Mouse (Mus musculus): ENCODE measurements around the gene Mc1r. TPM values are rescaled to one million over a fixed set of nuclear protein-coding genes. Genes with fewer than 3 reads are reported as not detected.

Gene Mc1r
- total RNA-seq (2021), result not detected
- polyA plus RNA-seq (2012; rRNA removed), result not detected in 2 replicates
- long read RNA-seq, result 0 reads

GRCm38 (mm10) chr8:123406786-123407185 lies at the start of gene Mc1r:
Mc1r (plus strand) TSS chr8:123407107.
- DNase-seq, result peak; percentile 66

DNA sequence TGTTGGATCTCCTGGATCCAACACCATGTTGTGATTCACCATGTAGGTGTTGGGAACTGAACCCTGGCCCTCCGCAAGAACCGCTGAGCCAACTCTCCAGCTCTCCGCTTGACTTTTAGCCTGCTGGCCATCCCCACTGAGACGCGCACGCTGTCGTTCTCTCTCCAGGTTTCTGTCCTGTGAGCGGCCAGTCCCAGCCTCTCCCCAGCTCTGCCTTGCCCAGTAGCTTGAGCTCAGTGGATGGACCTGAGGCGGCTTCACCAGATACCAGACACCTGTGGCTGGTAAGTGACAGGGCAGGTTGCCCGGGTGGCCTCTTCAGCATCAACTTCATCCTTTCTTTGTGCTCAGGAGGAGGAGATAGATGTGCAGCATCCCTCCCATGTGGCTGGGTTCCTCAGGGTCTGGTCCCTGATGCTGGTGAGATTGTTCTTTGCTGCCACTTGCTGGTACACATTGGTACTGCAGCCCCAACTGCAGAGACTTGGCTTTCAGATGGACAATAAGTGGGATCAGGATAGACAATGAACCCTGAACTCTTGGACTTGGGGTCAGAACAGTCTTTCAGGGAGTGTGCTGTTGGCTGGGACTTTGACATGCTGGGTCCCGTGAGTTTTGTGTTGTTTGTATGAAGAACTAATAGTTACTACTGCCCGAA lies 45.7 kb upstream of the Mc1r start:
- peak; percentile 68 for DNase-seq

- DNase-seq, result peak; percentile 96
These were observed 33.3 kb upstream of the Mc1r start, which contains the start of gene Tcf25 for GRCm38 (mm10) chr8:123373403-123374238. Tcf25 (plus strand) TSS chr8:123373753.

GRCm38 (mm10) chr8:123374239-123374578 lies 32.7 kb upstream of the Mc1r start:
- DNase-seq, result peak; percentile 95

DNA sequence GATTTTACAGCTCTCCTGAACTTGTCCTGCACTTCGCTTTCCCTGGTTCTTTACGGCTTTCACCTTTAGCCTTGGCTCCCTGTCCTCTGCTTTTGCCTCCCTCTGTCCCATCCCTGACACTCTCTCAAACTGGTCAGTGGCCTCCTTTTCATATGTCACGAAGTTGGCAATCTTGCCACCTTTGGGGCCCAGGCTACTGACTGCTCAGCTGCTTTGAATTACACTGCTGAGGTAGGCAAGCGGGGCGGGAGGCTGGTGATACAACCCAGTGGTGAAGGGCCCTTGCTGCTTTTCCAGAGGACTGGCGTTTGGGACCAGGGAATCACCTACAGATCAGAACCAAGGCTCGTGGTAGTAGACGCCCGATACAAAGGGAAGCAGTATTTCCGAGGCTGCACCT lies 31.2 kb upstream of the Mc1r start:
- no peak for DNase-seq

- no peak for DNase-seq
These were observed 30.8 kb upstream of the Mc1r start for GRCm38 (mm10) chr8:123376106-123376505.

DNA sequence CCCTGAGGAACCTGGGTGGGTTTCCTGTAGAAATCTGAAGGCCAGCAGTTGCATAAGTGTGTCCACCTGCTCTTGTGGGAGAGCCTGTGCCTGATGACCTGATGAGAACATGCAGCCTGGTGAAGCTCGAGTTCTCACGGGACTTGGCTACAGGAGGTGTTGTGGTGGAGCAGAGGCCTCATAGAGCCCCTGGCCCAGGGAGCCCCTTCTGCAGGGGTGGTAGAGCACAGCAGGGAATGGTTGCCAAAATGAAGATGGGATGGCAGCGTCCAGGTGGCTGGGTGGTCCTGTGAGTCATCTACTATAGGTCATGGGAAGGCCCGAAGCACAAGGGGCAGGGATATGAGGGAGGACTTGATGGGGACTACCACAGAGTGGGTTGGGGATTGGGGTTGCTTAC lies 25.2 kb upstream of the Mc1r start:
- no peak for DNase-seq

- DNase-seq, result no peak
These were observed 24.4 kb upstream of the Mc1r start for GRCm38 (mm10) chr8:123382516-123382915.

DNA sequence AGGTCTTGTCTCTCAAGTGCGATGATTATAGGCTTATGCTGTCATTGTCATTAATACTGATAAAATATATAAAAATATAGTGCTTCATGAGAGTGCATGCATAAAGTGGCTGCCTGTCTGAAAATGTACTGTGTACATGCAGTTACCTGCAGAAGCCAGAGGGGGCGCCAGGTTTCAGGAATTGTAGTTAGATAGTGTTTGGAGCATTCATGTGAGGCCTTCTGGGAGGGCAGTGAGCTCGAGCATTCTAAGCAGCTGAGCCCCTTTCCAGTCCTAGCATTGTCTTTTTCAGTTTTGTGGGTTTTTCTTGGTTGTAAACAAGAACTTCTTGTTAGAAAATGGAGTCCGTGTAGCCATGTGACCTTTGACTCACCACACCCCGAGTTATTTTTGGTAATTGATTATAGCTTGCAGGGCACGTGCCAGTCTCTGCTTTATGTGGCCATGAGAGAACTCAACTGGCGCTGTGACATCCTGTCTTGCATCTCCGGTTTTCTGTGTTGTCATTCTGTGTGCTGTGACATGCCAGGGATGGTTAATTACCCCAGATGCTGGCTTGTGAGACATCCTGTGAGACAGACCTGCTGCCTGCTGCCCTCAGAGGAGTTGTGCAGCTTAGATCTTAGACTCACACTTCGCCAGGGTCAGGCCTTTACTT lies 21.9 kb upstream of the Mc1r start:
- DNase-seq, result no peak

DNA sequence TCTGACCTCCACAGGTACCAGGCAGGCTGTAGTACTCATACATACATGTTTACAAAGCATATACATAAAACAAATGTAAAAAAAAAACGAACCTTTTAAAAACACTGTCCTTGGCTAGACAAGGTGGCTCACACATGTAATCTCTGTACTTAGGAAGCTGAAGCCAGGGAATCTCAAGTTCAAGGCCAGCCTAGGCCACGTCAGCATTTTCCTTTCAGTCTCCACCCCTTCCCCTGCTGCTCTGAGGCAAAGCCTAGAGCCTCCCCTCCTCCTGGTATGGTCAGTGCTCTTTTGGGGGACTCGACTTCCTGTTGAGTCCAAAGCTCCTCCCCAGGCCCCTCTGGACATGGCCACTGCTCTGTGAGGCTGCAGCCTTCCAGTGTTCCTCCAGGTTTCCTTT lies 19.9 kb upstream of the Mc1r start:
- DNase-seq, result peak; percentile 70

DNA sequence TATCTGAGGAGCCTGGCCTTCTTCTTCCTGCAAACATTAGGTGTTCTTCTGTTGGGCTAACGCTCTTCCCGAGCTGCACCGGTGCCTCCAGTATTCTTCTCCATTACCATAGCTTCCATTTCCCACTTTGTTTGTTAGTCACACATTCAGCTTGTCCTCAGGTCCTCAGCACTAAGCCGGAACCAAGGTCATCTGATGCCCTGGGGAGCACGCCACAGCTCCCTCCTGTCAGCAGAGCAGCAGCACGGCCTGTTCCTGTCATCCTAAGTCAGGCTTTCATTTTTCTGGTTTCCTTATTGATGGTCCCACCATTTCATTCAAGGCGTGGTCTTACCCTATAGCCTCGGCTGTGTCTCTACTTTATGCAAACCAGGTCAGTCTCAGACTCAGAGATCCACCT lies 19.1 kb upstream of the Mc1r start:
- DNase-seq, result peak; percentile 38

DNA sequence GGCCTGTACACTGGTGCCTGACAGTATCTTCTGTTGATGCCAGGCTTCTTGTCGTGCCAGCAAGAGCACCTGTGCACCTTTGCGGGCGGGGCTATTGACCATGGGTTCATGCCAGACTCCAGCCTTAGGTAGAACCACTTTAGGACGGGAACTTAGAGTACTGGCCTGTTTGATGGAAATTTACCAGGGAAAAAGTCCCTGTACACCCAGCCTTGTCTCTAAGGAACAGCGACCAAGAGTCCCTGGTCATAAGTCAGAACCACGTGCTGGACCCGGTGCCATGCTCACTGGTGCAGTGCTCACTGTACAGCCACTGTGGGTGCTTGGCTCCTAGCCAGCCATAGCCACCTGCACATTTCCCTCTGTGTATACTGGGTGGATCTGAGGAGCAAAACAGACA lies 17.9 kb upstream of the Mc1r start:
- DNase-seq, result no peak

- DNase-seq, result no peak
These were observed 8.6 kb upstream of the Mc1r start for GRCm38 (mm10) chr8:123398308-123398707.

DNA sequence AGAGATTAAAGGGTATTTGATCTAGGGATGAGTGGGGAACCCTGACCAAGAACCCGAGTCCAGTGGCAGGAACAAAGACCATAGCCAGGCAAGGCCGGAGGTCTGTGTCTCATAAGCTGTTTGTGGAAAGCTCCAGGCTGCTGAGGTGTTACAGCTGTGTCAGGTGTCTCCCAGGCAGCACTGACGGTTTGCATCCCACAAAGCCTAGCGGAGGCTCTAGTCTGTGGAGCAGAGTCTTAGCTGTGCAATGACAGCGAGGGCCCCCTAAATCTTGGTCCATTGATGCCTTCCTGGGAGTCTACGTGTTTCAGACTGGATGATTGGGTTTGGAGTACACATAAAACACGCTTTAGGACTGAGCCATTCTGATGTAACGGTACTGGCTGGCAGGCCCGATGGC lies 5.0 kb upstream of the Mc1r start:
- no peak for DNase-seq

DNA sequence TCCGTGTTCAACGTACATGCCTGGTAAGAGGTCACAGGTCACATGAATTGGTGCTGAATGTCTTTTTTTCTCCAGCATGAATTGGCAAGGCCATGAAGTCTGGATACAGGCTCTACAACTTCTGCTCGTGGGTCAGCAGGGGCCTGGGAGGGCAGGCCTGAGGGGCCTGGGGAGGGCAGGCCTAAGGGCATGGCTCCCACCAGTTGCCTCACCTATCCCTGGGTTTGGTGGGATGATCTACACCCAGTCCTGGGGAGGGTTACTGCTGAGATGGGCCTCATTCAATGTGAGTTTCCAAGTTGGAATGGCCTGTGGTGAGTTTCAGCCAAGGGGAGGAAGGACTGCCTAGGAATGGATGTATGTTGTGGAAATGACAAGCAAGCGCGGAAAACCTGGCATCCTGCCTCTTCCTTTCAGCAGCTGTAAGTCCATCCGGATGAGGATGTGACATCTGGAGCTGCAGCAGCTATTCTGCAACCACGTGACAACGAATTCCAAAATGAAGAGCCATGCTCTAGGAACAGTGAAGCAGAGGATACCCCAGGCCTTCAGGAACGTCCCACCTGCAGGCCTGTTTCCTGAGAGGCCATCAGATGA lies 4.1 kb upstream of the Mc1r start:
- no peak for DNase-seq

GRCm38 (mm10) chr8:123404521-123404920 lies 2.4 kb upstream of the Mc1r start:
- DNase-seq, result no peak

DNA sequence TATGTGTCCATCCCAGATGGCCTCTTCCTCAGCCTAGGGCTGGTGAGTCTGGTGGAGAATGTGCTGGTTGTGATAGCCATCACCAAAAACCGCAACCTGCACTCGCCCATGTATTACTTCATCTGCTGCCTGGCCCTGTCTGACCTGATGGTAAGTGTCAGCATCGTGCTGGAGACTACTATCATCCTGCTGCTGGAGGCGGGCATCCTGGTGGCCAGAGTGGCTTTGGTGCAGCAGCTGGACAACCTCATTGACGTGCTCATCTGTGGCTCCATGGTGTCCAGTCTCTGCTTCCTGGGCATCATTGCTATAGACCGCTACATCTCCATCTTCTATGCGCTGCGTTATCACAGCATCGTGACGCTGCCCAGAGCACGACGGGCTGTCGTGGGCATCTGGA lies 705 bp downstream of the Mc1r start:
- no peak for DNase-seq

DNA sequence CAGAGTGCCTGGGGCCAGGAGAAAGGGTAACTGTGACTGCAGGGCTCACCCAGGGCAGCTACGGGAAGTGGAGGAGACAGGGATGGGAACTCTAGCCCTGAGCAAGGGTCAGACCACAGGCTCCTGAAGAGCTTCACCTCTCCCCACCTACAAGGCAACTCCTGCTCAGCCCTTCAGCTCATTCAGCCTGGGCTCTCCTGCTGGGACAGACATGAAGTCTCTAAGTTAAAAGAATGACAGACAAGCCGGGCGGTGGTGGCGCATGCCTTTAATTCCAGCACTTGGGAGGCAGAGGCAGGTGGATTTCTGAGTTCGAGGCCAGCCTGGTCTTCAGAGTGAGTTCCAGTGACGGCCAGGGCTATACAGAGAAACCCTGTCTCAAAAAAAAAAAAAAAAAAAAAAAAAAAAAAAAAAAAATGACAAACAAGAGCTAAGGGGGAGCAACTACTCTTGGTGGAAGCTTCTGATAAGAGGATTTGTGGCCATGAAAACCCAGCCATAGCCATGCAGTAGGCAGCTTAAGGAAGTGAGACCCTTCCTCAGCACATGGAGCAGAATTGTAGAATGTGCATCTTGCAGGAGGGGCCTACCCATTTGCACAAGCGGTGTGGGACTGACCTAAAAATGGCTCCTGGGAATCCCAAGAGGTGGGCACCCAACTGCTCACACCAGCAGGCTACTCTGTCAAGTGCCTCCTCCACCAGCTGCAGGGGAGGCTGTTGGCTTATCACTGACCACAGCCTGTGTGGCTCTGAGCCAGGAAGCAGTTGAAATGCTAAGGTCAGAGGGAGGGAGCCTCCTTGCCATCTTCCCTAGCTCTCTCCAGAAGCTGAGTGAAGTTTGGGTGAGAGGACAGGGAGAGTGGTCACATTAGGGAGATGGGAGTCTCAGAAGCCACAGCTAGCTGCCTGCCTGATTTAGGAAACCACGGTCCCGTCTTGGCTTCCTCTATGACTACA lies 2.0 kb downstream of the Mc1r start:
- DNase-seq, result peak; percentile 79

DNA sequence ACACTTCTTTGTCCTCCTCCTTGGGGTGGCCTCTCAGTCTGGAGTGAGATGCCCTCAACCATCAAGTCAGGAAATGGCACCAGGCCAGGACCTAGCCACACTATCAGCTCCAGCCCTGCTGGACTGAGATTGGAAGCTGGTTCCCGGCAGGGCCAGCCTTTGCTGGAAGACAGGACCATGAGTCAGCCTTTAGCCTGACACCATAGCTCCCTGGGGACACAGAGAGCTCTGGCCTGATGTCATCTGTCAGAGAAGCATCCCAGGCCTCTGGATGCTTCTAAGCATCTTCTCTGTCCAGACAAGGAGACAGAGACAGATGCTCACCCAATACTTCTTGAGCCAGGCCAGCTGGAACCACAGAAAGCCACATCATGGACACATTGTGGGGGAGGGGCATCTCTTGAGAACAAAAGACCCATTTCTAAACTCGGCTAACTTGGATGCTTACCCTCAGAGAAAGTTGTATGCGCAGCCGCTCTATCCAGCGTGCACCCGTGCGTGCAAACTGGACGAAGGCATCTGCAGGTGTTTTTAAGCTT lies 3.2 kb downstream of the Mc1r start:
- peak; percentile 71 for DNase-seq

DNA sequence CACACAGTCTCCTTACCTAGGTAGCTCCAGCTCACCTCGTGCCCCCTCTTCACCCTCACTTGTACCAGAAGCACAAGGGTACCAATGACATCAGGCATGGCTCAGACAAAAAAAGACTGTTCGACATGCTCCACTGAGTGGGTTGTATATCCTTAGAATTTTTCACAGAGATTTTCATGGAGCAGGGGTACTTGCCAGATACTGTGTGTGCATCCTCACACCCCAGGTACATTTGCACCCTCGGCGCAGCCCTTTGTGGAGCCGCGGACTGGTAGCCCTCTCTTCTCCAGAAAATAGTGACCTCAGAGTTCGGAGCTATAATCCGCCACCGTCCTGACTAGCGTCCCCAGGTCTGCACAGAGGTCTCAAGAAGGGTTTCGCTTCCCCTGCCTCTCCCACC lies 3.9 kb downstream of the Mc1r start:
- no peak for DNase-seq

DNA sequence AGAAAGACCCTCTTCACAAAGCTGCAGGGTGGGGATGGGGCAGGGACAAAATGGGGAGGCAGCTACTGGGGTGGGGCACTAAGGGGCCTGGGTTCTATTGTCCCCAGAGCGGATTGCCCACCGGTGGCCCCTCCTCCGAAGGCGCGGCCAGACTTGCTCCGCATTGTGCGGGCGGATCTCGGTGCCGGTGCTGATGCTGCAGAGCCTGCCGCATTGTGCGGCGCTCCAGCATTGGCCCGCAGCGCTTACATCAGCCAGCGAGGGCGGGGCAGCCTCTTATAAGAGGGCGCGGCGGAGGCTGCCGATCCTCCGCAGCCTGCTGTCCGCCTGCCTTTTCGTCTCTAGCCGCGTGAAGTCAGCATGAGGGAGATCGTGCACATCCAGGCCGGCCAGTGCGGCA lies 4.3 kb downstream of the Mc1r start, which contains the start of gene Tubb3:
TSS of gene Tubb3 (plus strand) at position 179 of the 400 bp plus-strand sequence.
- peak; percentile 73 for DNase-seq

Data from adrenal gland, adult 2 months (tissue).